Mouse (Mus musculus) limb, embryonic 11.5 days (tissue): ENCODE measurements at regions not wholly inside any gene's neighbourhood (a gene's known extent, or its start where the extent isn't known, plus 50 kb on each side); places are given as distances from the start of the nearest gene placed in this dataset.

ENCODE experiments used
- ATAC-seq: fragments of 200-750 bp; cut with Nextera tagmentation; 2 replicates; pipeline ENCODE4 v1.8.0; 2017; ENCODE audit warnings: low read depth; ENCODE audit not compliant: insufficient number of reproducible peaks, low FRiP score, low TSS enrichment
- DNase-seq: peaks from one replicate; pipeline ENCODE4 v3.0.0-alpha.2; 2015; ENCODE audit warnings: low spot score
- H3K27ac ChIP-seq: fragments of 300-500 bp; sonication (generic); replicated peaks from 2 replicates; pipeline ENCODE4 v1.5.1; 2014; ENCODE audit warnings: low read depth, mild to moderate bottlenecking, low read length
- H3K27me3 ChIP-seq: fragments of 300-500 bp; sonication (generic); 2 replicates; pipeline ENCODE4 v1.6.1; 2014; ENCODE audit warnings: mild to moderate bottlenecking, low read length, mixed read lengths; ENCODE audit not compliant: control insufficient read depth, insufficient read depth
- H3K36me3 ChIP-seq: fragments of 300-500 bp; sonication (generic); 2 replicates; pipeline ENCODE4 v1.6.1; 2014; ENCODE audit warnings: mild to moderate bottlenecking, low read length, moderate library complexity, mixed read lengths; ENCODE audit not compliant: control insufficient read depth, insufficient read depth
- H3K4me1 ChIP-seq: fragments of 300-500 bp; sonication (generic); 2 replicates; pipeline ENCODE4 v1.6.1; 2014; ENCODE audit warnings: low read length, mixed read lengths; ENCODE audit not compliant: control insufficient read depth, insufficient read depth
- H3K4me2 ChIP-seq: fragments of 300-500 bp; sonication (generic); 2 replicates; pipeline ENCODE4 v1.6.1; 2014; ENCODE audit warnings: low read depth, mild to moderate bottlenecking, moderate library complexity; ENCODE audit not compliant: severe bottlenecking
- H3K4me3 ChIP-seq: fragments of 300-500 bp; sonication (generic); 2 replicates; pipeline ENCODE4 v1.5.1; 2014; ENCODE audit warnings: low read depth, low read length
- H3K9ac ChIP-seq: fragments of 300-500 bp; sonication (generic); 2 replicates; pipeline ENCODE4 v1.6.1; 2014; ENCODE audit warnings: mild to moderate bottlenecking, low read length
- H3K9me3 ChIP-seq: fragments of 300-500 bp; sonication (generic); 2 replicates; pipeline ENCODE4 v1.6.1; 2016; ENCODE audit warnings: low read length; ENCODE audit not compliant: control insufficient read depth
- WGBS: fragments of 180-500 bp; shearing (Covaris S2); extraction: QIAGEN DNeasy Blood & Tissue Kit; methylation state at CpG from one replicate; pipeline ENCODE4 v1.1.7; 2014; 5-methylcytosine and 5-hydroxymethylcytosine counted together

- no peak for DNase-seq
- no peaks in the 10 kb centered on the region for H3K27me3 ChIP-seq
- WGBS, result 89% methylated on average over 4 of the region's 4 CpGs
- no peak overlapping the region for H3K4me2 ChIP-seq
- no peaks in the 10 kb centered on the region for H3K9me3 ChIP-seq
- ATAC-seq, result no peak
- no peaks in the 10 kb centered on the region for H3K36me3 ChIP-seq
- no peak overlapping the region for H3K4me3 ChIP-seq
- no peaks in the 10 kb centered on the region for H3K4me1 ChIP-seq
- H3K27ac ChIP-seq, result no peak overlapping the region
- no peak overlapping the region for H3K9ac ChIP-seq
Observed at GRCm38 (mm10) chr9:68072624-68073023, 232.4 kb downstream of the Vps13c start.

GRCm38 (mm10) chr9:68077329-68077728 is 237.1 kb downstream of the Vps13c start:
- no peaks in the 10 kb centered on the region for H3K36me3 ChIP-seq
- WGBS, result 38% methylated on average over 2 of the region's 2 CpGs
- ATAC-seq, result no peak

GRCm38 (mm10) chr9:68083341-68083740 is 243.1 kb downstream of the Vps13c start:
- no peak overlapping the region for H3K27ac ChIP-seq
- H3K36me3 ChIP-seq, result no peaks in the 10 kb centered on the region
- no peak overlapping the region for H3K4me3 ChIP-seq
- H3K4me1 ChIP-seq, result no peaks in the 10 kb centered on the region
- 91% methylated on average over 4 of the region's 4 CpGs for WGBS
- no peaks in the 10 kb centered on the region for H3K27me3 ChIP-seq
- no peak overlapping the region for H3K4me2 ChIP-seq
- ATAC-seq (no peak), DNase-seq (no peak)
- H3K9ac ChIP-seq, result no peak overlapping the region
- H3K9me3 ChIP-seq, result no peaks in the 10 kb centered on the region

More at GRCm38 (mm10) chr9:68077329-68077728, 237.1 kb downstream of the Vps13c start:
- Histone ChIP-seq H3K27me3 (no peaks in the 10 kb centered on the region), H3K9me3 (no peaks in the 10 kb centered on the region), H3K9ac (no peak overlapping the region), H3K4me1 (no peaks in the 10 kb centered on the region), H3K4me3 (no peak overlapping the region), H3K27ac (no peak overlapping the region), H3K4me2 (no peak overlapping the region)
- DNase-seq, result no peak

GRCm38 (mm10) chr9:68084966-68085365 is 244.8 kb downstream of the Vps13c start:
- no peaks in the 10 kb centered on the region for H3K36me3 ChIP-seq
- H3K27me3 ChIP-seq, result no peaks in the 10 kb centered on the region
- no peaks in the 10 kb centered on the region for H3K4me1 ChIP-seq
- no peaks in the 10 kb centered on the region for H3K9me3 ChIP-seq
- DNase-seq, result no peak
- no peak overlapping the region for H3K4me3 ChIP-seq
- ATAC-seq, result no peak
- no peak overlapping the region for H3K4me2 ChIP-seq
- no peak overlapping the region for H3K27ac ChIP-seq
- 82% methylated on average over 4 of the region's 4 CpGs for WGBS
- no peak overlapping the region for H3K9ac ChIP-seq

- H3K27me3 ChIP-seq, result no peaks in the 10 kb centered on the region
- 83% methylated on average over 5 of the region's 5 CpGs for WGBS
- no peaks in the 10 kb centered on the region for H3K9me3 ChIP-seq
- no peak overlapping the region for H3K27ac ChIP-seq
- no peak overlapping the region for H3K4me2 ChIP-seq
- ATAC-seq (no peak), DNase-seq (no peak)
- no peaks in the 10 kb centered on the region for H3K4me1 ChIP-seq
- H3K4me3 ChIP-seq, result no peak overlapping the region
- H3K36me3 ChIP-seq, result no peaks in the 10 kb centered on the region
- no peak overlapping the region for H3K9ac ChIP-seq
Observed at GRCm38 (mm10) chr9:68094561-68094960, 254.4 kb downstream of the Vps13c start.

- Histone ChIP-seq H3K4me1 (no peaks in the 10 kb centered on the region), H3K27me3 (no peaks in the 10 kb centered on the region), H3K4me3 (no peak overlapping the region), H3K36me3 (no peaks in the 10 kb centered on the region), H3K4me2 (no peak overlapping the region), H3K9ac (no peak overlapping the region), H3K9me3 (no peaks in the 10 kb centered on the region), H3K27ac (no peak overlapping the region)
- no peak for DNase-seq
- ATAC-seq, result no peak
- 86% methylated on average over 9 of the region's 9 CpGs for WGBS
Observed at GRCm38 (mm10) chr9:68109841-68110240, 269.6 kb downstream of the Vps13c start.

- no peak for DNase-seq
- H3K9ac ChIP-seq, result no peak overlapping the region
- 86% methylated on average over 10 of the region's 10 CpGs for WGBS
- no peaks in the 10 kb centered on the region for H3K9me3 ChIP-seq
- no peaks in the 10 kb centered on the region for H3K4me1 ChIP-seq
- no peak for ATAC-seq
- no peak overlapping the region for H3K4me3 ChIP-seq
- H3K36me3 ChIP-seq, result no peaks in the 10 kb centered on the region
- no peak overlapping the region for H3K4me2 ChIP-seq
- H3K27me3 ChIP-seq, result no peaks in the 10 kb centered on the region
- H3K27ac ChIP-seq, result no peak overlapping the region
Observed at GRCm38 (mm10) chr9:68115151-68115690, 275.0 kb downstream of the Vps13c start.

- Histone ChIP-seq H3K4me2 (no peak overlapping the region), H3K36me3 (no peaks in the 10 kb centered on the region), H3K4me1 (no peaks in the 10 kb centered on the region), H3K27ac (no peak overlapping the region), H3K27me3 (no peaks in the 10 kb centered on the region), H3K9me3 (no peaks in the 10 kb centered on the region), H3K9ac (no peak overlapping the region), H3K4me3 (no peak overlapping the region)
- DNase-seq, result peak; percentile 23
- WGBS, result 47% methylated on average over 10 of the region's 10 CpGs
- ATAC-seq, result no peak
Observed at GRCm38 (mm10) chr9:68116221-68116741, 276.1 kb downstream of the Vps13c start.

GRCm38 (mm10) chr9:68118266-68118665 is 278.1 kb downstream of the Vps13c start:
- DNase-seq (no peak), ATAC-seq (no peak)
- H3K27ac ChIP-seq, result no peak overlapping the region
- WGBS, result 82% methylated on average over 2 of the region's 2 CpGs
- H3K4me1 ChIP-seq, result no peaks in the 10 kb centered on the region
- H3K36me3 ChIP-seq, result no peaks in the 10 kb centered on the region
- no peaks in the 10 kb centered on the region for H3K9me3 ChIP-seq
- no peak overlapping the region for H3K4me2 ChIP-seq
- H3K4me3 ChIP-seq, result no peak overlapping the region
- no peak overlapping the region for H3K9ac ChIP-seq
- no peaks in the 10 kb centered on the region for H3K27me3 ChIP-seq
